ENCODE assay signal across 7 mouse cellular contexts in the genomic region with DNA sequence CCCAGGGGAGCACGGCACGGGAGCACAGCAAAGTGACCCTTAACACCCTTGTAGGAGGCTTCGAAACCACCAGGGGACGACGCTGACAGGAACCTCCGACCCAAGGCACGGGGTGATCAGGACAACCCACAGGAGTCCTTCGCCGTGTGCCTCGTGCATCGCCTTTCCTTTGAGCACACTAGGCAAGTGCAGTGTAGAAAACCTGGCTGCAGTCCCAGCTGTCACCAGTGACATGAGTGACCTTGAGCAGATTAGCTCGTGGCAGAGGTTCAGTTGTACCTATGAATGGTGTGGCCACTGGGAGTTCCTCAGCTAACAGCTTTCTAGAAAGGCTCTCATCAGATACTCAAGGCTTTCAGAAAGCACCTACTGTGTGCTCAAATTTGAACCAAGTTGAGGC. TPM values are rescaled to one million over a fixed set of nuclear protein-coding genes. Genes with fewer than 3 reads are reported as not detected.
A peak's percentile ranks its signal among the peaks of the same experiment; 100 is the strongest.
DNase-seq lines count a peak whose midpoint lies in the region; ATAC-seq and TF ChIP-seq lines count a peak whose summit lies in the region.

No protein-coding gene starts in this region.

- no peaks in the 10 kb centered on the region for H3K36me3 ChIP-seq in liver, postnatal 0 days (replicated peaks; ENCODE audit: insufficient read depth, low read length)

- no peak overlapping the region for H3K4me3 ChIP-seq in liver, postnatal 0 days (ENCODE audit: low read depth, low read length)
- no peak overlapping the region for H3K4me3 ChIP-seq in gastrocnemius, adult 2 months

- WGBS in liver, postnatal 0 days (ENCODE audit: insufficient replicate concordance): 58% methylated on average over 12 of the region's 12 CpGs

- intact Hi-C loops in gastrocnemius, adult 2 months (cut with DNase I): no loop called here
- intact Hi-C loops in gastrocnemius, postnatal 14 days (cut with DNase I; ENCODE audit: low total_unique reads): no loop called here

- peak; percentile 52 to 55 for DNase-seq in adrenal gland, adult 18-20 months (ENCODE audit: low spot score in 2 of 2)
- peak; percentile 74 to 75 for DNase-seq in heart, adult 18-20 months
- peak; percentile 81 to 83 for DNase-seq in kidney, adult 8-10 months
- DNase-seq in liver, postnatal 0 days: peak; percentile 66
- DNase-seq in gastrocnemius, adult 2 months: no peak
- DNase-seq in urinary bladder, postnatal 4 days (ENCODE audit: low spot score in 2 of 2): no peak
- DNase-seq in gastrocnemius, postnatal 14 days: no peak

- no peak overlapping the region for H3K4me2 ChIP-seq in liver, postnatal 0 days (ENCODE audit: low read depth, low read length)

- H3K27me3 ChIP-seq in liver, postnatal 0 days (ENCODE audit: insufficient read depth, low read length): no peaks in the 10 kb centered on the region

- ATAC-seq in liver, postnatal 0 days: peak; percentile 61; the same call in 1 of the 2 replicates

- H3K9me3 ChIP-seq in liver, postnatal 0 days (ENCODE audit: low read length): no peaks in the 10 kb centered on the region

- H3K4me1 ChIP-seq in liver, postnatal 0 days (ENCODE audit: insufficient read depth): peaks cover 51% of the 10 kb centered on the region

- peak overlapping the region; percentile 44 for H3K27ac ChIP-seq in liver, postnatal 0 days (ENCODE audit: low read depth)
- H3K27ac ChIP-seq in gastrocnemius, adult 2 months: no peak overlapping the region

- H3K9ac ChIP-seq in liver, postnatal 0 days (replicated peaks): no peak overlapping the region

- no peak for TF ChIP-seq CTCF in liver, postnatal 0 days (IDR thresholded peaks at IDR 0.05; ENCODE audit: low read depth)
- TF ChIP-seq CTCF in gastrocnemius, adult 2 months (IDR thresholded peaks at IDR 0.05): no peak

- no peak for TF ChIP-seq EP300 in liver, postnatal 0 days (IDR thresholded peaks at IDR 0.05; ENCODE audit: low read depth)

RNA-seq across cellular contexts. Expression of a gene that starts 22.0 kb away (rescaled TPM):
- 10 to 100 TPM; 10.5 to 12.9 TPM for total RNA-seq in adrenal gland, adult 18-20 months (2021)
- total RNA-seq in heart, adult 18-20 months (2021): 1 to 10 TPM; 5.1 to 5.3 TPM
- polyA plus RNA-seq in liver, postnatal 0 days (2015; fragmentation: Nextera tagmentation; extraction: Ambion mirVana): 1.5 and 1.8 TPM in 2 replicates
- total RNA-seq in gastrocnemius, adult 2 months (2021): 1 to 10 TPM; 1.0 to 1.4 TPM
- 1 to 10 TPM in 1 of 2 experiments, under 1 TPM in 1; 0.95 to 2.3 TPM for total RNA-seq in gastrocnemius, postnatal 14 days (2021)

RNA-seq across cellular contexts. Expression of a gene that starts 47.8 kb away (rescaled TPM):
- total RNA-seq in adrenal gland, adult 18-20 months (2021): 100 to 1,000 TPM; 414 to 473 TPM
- 100 to 1,000 TPM; 410 to 411 TPM for total RNA-seq in heart, adult 18-20 months (2021)
- polyA plus RNA-seq in liver, postnatal 0 days (2015; fragmentation: Nextera tagmentation; extraction: Ambion mirVana): 425 and 427 TPM in 2 replicates
- 100 to 1,000 TPM; 247 to 325 TPM for total RNA-seq in gastrocnemius, adult 2 months (2021)
- 100 to 1,000 TPM; 287 to 309 TPM for total RNA-seq in gastrocnemius, postnatal 14 days (2021)

Comparison
In these comparisons a context has a peak if more than half of its experiments do, and no peak if none do; other contexts are left out.
1. DNase-seq: peak in adrenal gland, adult 18-20 months (2 of 2), heart, adult 18-20 months (2 of 2), kidney, adult 8-10 months (2 of 2) and liver, postnatal 0 days (single experiment); none in gastrocnemius, adult 2 months (single experiment), urinary bladder, postnatal 4 days (0 of 2) and gastrocnemius, postnatal 14 days (single experiment).